Mouse (Mus musculus): Measurements from ENCODE around the gene Cdcp2. TPM values are rescaled to one million over a fixed set of nuclear protein-coding genes. Genes with fewer than 3 reads are reported as not detected.

The Cdcp2 gene
- polyA plus RNA-seq, 1 experiment from 2014 or later = not detected

GRCm38 (mm10) chr4:107120676-107121075, 24.0 kb downstream of the Cdcp2 start:
- H3K27me3 ChIP-seq = no peaks in the 10 kb centered on the region
- no peak overlapping the region for H3K4me3 ChIP-seq (replicated peaks)
- H3K4me1 ChIP-seq (replicated peaks) = peaks cover 21% of the 10 kb centered on the region
- no peaks in the 10 kb centered on the region for H3K9me3 ChIP-seq
- peak overlapping the region; percentile 51 for H3K27ac ChIP-seq
- no peak overlapping the region for H3K4me2 ChIP-seq (replicated peaks)
- WGBS = 95% methylated on average over 6 of the region's 6 CpGs
- H3K9ac ChIP-seq (replicated peaks) = no peak overlapping the region
- ATAC-seq = 0 out of 2 replicates have a peak, but pooled peaks have one; percentile 24
- no peaks in the 10 kb centered on the region for H3K36me3 ChIP-seq

- Histone ChIP-seq H3K27me3 (no peaks in the 10 kb centered on the region), H3K27ac (peak overlapping the region; percentile 51), H3K4me1 (replicated peaks) (peaks cover 26% of the 10 kb centered on the region), H3K9ac (replicated peaks) (no peak overlapping the region), H3K36me3 (no peaks in the 10 kb centered on the region), H3K4me3 (replicated peaks) (no peak overlapping the region), H3K9me3 (no peaks in the 10 kb centered on the region), H3K4me2 (replicated peaks) (no peak overlapping the region)
- peak; percentile 82 for ATAC-seq
- 41% methylated on average over 12 of the region's 12 CpGs for WGBS
These were observed 24.7 kb downstream of the Cdcp2 start for GRCm38 (mm10) chr4:107121165-107121943.

GRCm38 (mm10) chr4:107124376-107124775, 27.7 kb downstream of the Cdcp2 start:
- 76% methylated on average over 7 of the region's 7 CpGs for WGBS

GRCm38 (mm10) chr4:107125101-107125500, 28.4 kb downstream of the Cdcp2 start:
- Histone ChIP-seq H3K27ac (no peak overlapping the region), H3K4me1 (replicated peaks) (peaks cover 63% of the 10 kb centered on the region), H3K9ac (replicated peaks) (no peak overlapping the region), H3K4me2 (replicated peaks) (no peak overlapping the region), H3K36me3 (no peaks in the 10 kb centered on the region), H3K4me3 (replicated peaks) (no peak overlapping the region), H3K27me3 (no peaks in the 10 kb centered on the region), H3K9me3 (no peaks in the 10 kb centered on the region)
- WGBS = 52% methylated on average over 5 of the region's 5 CpGs
- ATAC-seq = no peak

More at GRCm38 (mm10) chr4:107124376-107124775, 27.7 kb downstream of the Cdcp2 start:
- no peaks in the 10 kb centered on the region for H3K27me3 ChIP-seq
- no peak for ATAC-seq
- H3K9ac ChIP-seq (replicated peaks) = no peak overlapping the region; the same call in 1 of the 2 replicates
- no peaks in the 10 kb centered on the region for H3K36me3 ChIP-seq
- no peaks in the 10 kb centered on the region for H3K9me3 ChIP-seq
- H3K4me2 ChIP-seq (replicated peaks) = no peak overlapping the region
- H3K4me1 ChIP-seq (replicated peaks) = peaks cover 56% of the 10 kb centered on the region
- H3K4me3 ChIP-seq (replicated peaks) = no peak overlapping the region
- no peak overlapping the region for H3K27ac ChIP-seq

- no peaks in the 10 kb centered on the region for H3K9me3 ChIP-seq
- no peak for ATAC-seq
- H3K36me3 ChIP-seq = no peaks in the 10 kb centered on the region
- H3K4me2 ChIP-seq (replicated peaks) = no peak overlapping the region
- H3K27ac ChIP-seq = peak overlapping the region; percentile 64
- no peak overlapping the region; the same call in 1 of the 2 replicates for H3K9ac ChIP-seq (replicated peaks)
- H3K4me3 ChIP-seq (replicated peaks) = no peak overlapping the region
- H3K27me3 ChIP-seq = no peaks in the 10 kb centered on the region
- 23% methylated on average over 10 of the region's 10 CpGs for WGBS
- H3K4me1 ChIP-seq (replicated peaks) = peaks cover 64% of the 10 kb centered on the region
These were observed 29.7 kb downstream of the Cdcp2 start for GRCm38 (mm10) chr4:107126389-107126788.

- H3K4me3 ChIP-seq (replicated peaks) = no peak overlapping the region
- no peak overlapping the region for H3K9ac ChIP-seq (replicated peaks)
- H3K27me3 ChIP-seq = no peaks in the 10 kb centered on the region
- peak overlapping the region; percentile 80 for H3K27ac ChIP-seq
- H3K36me3 ChIP-seq = no peaks in the 10 kb centered on the region
- no peaks in the 10 kb centered on the region for H3K9me3 ChIP-seq
- H3K4me2 ChIP-seq (replicated peaks) = no peak overlapping the region
- peaks cover 61% of the 10 kb centered on the region for H3K4me1 ChIP-seq (replicated peaks)
- WGBS = 35% methylated on average over 13 of the region's 13 CpGs
- ATAC-seq = peak; percentile 31; the same call in 1 of the 2 replicates
These were observed 30.3 kb downstream of the Cdcp2 start for GRCm38 (mm10) chr4:107126891-107127524.

DNA sequence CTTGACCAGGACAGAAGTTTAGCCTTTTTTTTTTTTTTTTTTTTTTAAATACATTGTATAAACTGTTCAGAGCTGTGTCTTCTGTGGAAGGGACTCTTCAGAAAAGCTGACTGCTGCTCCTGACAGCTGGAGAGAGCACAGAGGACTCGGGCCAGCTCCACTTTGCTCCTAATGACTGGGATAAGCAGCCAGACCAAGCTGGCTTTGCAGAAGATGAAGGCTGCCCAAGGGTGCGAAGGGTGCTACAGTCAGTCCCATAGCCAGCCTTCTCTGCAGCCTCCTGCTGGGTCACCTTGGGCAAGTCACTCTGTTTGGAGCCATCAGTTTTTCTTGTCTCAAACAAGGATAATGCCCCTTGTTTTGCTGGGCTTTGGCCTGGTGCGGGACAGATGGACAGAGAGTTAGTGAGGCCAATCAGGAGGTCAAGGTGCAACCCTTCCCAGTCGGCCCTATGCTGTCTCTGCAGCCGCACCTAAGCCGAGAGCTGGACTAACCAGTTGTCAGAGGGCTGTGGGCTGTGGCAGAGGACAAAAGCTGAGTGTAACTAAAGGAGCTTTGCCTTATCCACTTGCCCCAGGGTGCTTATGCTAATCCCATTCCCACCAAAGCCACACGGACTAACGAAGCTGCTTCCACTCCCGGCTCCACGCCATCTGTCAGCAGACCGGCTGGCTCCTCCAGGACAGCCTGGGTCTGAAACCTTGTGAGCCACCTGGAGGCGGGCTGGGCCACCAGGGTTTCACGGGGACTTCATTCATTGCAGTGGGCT, 31.4 kb downstream of the Cdcp2 start:
- H3K4me2 ChIP-seq (replicated peaks) = no peak overlapping the region
- ATAC-seq = peak; percentile 87
- H3K27ac ChIP-seq = peak overlapping the region; percentile 80
- 9% methylated on average over 13 of the region's 13 CpGs for WGBS
- no peaks in the 10 kb centered on the region for H3K27me3 ChIP-seq
- H3K9ac ChIP-seq (replicated peaks) = 0 out of 2 replicates have a peak overlapping the region, but pooled peaks have one; percentile 23
- no peaks in the 10 kb centered on the region for H3K36me3 ChIP-seq
- H3K9me3 ChIP-seq = no peaks in the 10 kb centered on the region
- H3K4me3 ChIP-seq (replicated peaks) = no peak overlapping the region
- H3K4me1 ChIP-seq (replicated peaks) = peaks cover 61% of the 10 kb centered on the region

- Histone ChIP-seq H3K4me1 (replicated peaks) (peaks cover 60% of the 10 kb centered on the region), H3K4me2 (replicated peaks) (no peak overlapping the region), H3K27ac (peak overlapping the region; percentile 80; the same call in 1 of the 2 replicates), H3K27me3 (no peaks in the 10 kb centered on the region), H3K9ac (replicated peaks) (no peak overlapping the region), H3K36me3 (no peaks in the 10 kb centered on the region), H3K4me3 (replicated peaks) (no peak overlapping the region), H3K9me3 (no peaks in the 10 kb centered on the region)
- no peak for ATAC-seq
- 73% methylated on average over 8 of the region's 8 CpGs for WGBS
These were observed 32.7 kb downstream of the Cdcp2 start for GRCm38 (mm10) chr4:107129373-107129772.

DNA sequence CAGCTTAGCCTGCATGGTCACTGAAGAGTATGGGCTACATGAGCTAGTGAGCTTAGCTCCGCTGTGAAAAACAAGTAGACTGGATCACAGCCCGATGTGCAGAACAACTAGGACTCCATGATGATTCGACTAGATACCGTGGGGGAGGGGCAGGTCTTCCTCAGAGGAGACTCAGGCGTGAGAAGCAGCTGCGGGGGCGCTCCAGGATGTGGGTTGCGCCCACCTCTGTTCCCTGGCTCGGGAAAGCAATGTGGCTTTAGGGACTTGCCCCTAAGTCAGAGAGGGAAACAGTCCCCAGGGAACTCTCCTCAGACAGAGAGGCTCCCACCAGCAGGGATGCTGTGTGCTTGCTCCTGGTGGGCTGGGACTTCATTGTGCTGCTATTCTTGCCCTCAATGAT, 33.8 kb downstream of the Cdcp2 start:
- H3K9ac ChIP-seq (replicated peaks) = no peak overlapping the region
- no peaks in the 10 kb centered on the region for H3K9me3 ChIP-seq
- no peak overlapping the region for H3K4me2 ChIP-seq (replicated peaks)
- 19% methylated on average over 9 of the region's 9 CpGs for WGBS
- ATAC-seq = no peak
- no peaks in the 10 kb centered on the region for H3K36me3 ChIP-seq
- H3K4me1 ChIP-seq (replicated peaks) = peaks cover 56% of the 10 kb centered on the region
- no peak overlapping the region for H3K4me3 ChIP-seq (replicated peaks)
- H3K27me3 ChIP-seq = no peaks in the 10 kb centered on the region
- H3K27ac ChIP-seq = no peak overlapping the region

GRCm38 (mm10) chr4:107134891-107135290, 38.2 kb downstream of the Cdcp2 start:
- 94% methylated on average over 3 of the region's 3 CpGs for WGBS
- H3K36me3 ChIP-seq = no peaks in the 10 kb centered on the region
- H3K9me3 ChIP-seq = no peaks in the 10 kb centered on the region
- no peak overlapping the region for H3K27ac ChIP-seq
- no peak overlapping the region for H3K9ac ChIP-seq (replicated peaks)
- no peak overlapping the region for H3K4me3 ChIP-seq (replicated peaks)
- no peaks in the 10 kb centered on the region for H3K27me3 ChIP-seq
- ATAC-seq = no peak
- no peak overlapping the region for H3K4me2 ChIP-seq (replicated peaks)
- peaks cover 56% of the 10 kb centered on the region for H3K4me1 ChIP-seq (replicated peaks)

DNA sequence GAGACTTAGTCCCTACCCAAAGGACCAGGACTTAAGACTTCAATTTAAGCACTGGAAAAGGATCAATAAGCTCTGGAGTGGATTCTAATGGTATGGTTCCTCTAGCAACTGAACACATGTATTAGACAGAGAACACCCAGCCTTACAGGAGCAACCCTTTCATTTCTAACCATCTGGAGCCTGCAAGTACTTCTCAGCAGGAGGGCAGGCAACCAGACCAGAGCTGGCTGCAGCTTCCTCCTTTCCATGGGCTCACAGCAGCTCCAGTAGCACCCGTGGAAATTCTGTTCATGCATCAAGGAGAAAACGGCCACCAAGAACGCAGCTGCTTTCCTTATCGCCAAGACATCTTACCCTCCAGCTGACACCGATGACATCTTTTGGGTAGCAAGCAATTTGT, 39.0 kb downstream of the Cdcp2 start:
- no peaks in the 10 kb centered on the region for H3K36me3 ChIP-seq
- 87% methylated on average over 5 of the region's 5 CpGs for WGBS
- no peaks in the 10 kb centered on the region for H3K27me3 ChIP-seq
- H3K27ac ChIP-seq = no peak overlapping the region
- no peak overlapping the region for H3K9ac ChIP-seq (replicated peaks)
- no peak overlapping the region for H3K4me3 ChIP-seq (replicated peaks)
- ATAC-seq = no peak
- H3K4me2 ChIP-seq (replicated peaks) = no peak overlapping the region
- no peaks in the 10 kb centered on the region for H3K9me3 ChIP-seq
- peaks cover 56% of the 10 kb centered on the region for H3K4me1 ChIP-seq (replicated peaks)

DNA sequence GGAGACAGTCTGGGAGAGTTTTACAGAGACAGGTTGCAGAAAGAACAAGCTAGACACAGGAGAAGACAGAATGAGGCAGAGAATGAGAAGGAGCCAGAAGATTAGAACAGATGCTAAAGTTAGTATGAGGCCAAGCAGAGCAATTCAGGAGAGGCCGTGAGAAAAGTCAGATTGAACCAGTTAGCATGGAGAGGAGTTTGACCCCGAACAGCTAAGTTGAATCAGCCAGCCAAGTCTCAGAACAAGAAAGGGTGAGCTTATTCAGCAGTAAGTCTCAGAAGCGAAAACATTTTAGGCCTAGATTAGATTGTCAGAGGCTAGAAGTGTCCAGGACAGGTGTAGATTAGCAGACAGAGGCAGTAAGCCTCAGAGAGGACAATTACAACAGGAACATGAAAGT, 39.8 kb downstream of the Cdcp2 start:
- WGBS = 43% methylated on average over 3 of the region's 3 CpGs
- Histone ChIP-seq H3K4me1 (replicated peaks) (peaks cover 55% of the 10 kb centered on the region), H3K9me3 (no peaks in the 10 kb centered on the region), H3K9ac (replicated peaks) (no peak overlapping the region), H3K4me3 (replicated peaks) (no peak overlapping the region), H3K27ac (no peak overlapping the region), H3K27me3 (no peaks in the 10 kb centered on the region), H3K36me3 (no peaks in the 10 kb centered on the region), H3K4me2 (replicated peaks) (no peak overlapping the region)
- no peak for ATAC-seq

Measured in midbrain, embryonic 13.5 days (tissue).